Mouse (Mus musculus) spleen, postnatal 4 days (tissue): ENCODE results near the gene Sspn.

Source experiments
- DNase-seq, 2 experiments: peaks; one replicate each; pipeline ENCODE4 v3.0.0; 2022; ENCODE audit warnings: low spot score in 2 of 2

The Sspn gene

GRCm38 (mm10) chr6:145931341-145931740 is at the start of gene Sspn:
Sspn (plus strand) TSS chr6:145931641.
- DNase-seq: no peak

- no peak for DNase-seq
These were observed 48.4 kb upstream of the Sspn start for GRCm38 (mm10) chr6:145883010-145883409.

- DNase-seq: peak in 1 of 2 experiments; percentile 32
These were observed 47.8 kb upstream of the Sspn start for GRCm38 (mm10) chr6:145883668-145884067.

GRCm38 (mm10) chr6:145885069-145885468 is 46.4 kb upstream of the Sspn start:
- DNase-seq: no peak

GRCm38 (mm10) chr6:145886277-145886676 is 45.2 kb upstream of the Sspn start:
- DNase-seq: no peak

DNA sequence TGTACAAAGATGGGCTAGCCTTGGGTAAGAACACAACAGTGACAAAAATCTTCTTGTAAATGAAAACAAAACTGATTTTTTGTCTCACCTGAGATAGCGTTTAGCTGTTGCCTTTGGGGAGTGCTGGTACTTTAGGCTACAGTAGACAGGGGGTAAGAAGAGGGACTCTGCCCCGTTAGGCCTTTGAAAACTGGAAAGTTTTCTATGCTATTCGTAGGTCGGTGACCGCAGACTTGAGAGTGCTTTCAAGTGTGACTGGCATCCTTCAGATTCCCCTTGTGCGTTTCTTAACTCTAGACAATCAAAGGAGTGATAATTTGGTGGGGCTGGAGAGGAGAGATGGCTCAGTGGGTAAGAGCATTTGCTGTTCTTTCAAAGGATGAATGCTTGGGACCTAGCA is 43.7 kb upstream of the Sspn start:
- DNase-seq: no peak

GRCm38 (mm10) chr6:145891951-145892350 is 39.5 kb upstream of the Sspn start:
- DNase-seq: no peak

DNA sequence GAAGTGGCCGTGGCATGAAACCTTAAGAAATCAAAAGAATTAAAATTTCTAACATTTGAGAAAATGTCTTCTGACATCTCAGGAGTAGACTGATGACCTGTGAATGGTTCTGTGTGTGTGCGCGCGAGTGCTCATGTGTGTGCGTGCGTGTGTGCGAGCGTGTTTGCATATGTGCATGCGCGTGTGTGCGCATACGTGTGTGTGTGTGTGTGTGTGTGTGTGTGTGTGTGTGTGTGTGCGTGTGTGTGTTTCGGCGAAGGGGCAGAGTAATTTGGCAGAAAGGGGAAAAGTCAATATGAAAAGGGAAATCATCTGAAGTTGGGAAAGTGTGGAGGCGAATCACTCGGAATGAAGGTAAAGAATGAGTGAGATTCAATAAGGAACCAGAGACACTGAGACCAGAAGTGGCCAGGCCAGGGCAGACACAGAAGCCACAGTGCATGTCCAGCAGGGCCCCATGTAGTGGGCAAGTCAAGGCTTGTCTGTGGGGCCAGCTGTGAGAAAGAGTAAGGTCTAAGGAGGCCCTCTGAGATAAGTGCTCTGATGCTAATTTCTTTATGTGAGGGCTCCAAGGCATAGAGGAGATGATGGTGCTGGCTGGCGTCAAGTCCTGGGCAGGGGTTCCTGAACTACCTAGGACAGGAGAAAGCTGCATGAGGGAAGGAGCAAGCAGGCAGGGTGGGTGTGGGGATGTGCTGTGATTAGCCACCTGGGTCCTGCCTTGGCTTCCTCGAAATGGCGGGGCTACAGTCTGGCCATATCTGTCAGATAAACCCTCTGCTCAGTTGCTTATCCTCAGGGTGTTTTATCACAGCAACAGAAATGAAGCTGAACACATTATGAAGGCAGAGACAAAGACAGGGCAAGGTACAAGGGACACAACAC is 38.8 kb upstream of the Sspn start:
- DNase-seq: no peak

DNA sequence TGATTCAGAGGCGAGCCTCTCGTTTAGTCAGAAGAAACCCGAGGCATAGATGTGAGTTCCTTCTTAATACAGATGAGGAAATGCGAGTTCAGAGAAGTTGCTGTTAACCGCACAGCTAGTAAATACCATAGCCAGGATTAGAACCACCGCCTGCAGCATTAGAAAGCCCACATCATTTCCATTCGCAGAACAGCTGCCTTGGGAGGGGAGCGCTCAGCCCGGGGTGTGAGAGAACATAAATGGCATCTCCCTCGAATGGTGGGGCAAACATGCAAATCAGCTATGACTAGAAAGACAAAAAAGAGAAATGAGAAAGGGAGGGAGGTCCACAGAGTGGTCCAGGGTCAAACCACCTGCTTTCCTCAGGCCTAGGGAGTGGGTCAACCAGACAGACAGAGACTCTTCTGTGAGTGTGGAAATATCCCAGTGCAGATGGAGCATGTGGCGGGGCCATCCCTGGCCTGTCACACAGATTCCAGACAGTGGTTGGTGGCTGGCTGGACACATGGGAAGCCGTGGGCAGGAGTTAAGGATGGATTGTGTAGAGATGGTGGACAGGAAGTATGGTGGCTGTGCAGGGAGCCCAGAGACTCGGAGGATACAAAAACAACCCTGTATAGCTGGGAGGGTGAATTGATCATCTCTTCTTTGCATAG is 37.9 kb upstream of the Sspn start:
- peak; percentile 58 to 74 for DNase-seq

GRCm38 (mm10) chr6:145894669-145895342 is 36.6 kb upstream of the Sspn start:
- DNase-seq: no peak

DNA sequence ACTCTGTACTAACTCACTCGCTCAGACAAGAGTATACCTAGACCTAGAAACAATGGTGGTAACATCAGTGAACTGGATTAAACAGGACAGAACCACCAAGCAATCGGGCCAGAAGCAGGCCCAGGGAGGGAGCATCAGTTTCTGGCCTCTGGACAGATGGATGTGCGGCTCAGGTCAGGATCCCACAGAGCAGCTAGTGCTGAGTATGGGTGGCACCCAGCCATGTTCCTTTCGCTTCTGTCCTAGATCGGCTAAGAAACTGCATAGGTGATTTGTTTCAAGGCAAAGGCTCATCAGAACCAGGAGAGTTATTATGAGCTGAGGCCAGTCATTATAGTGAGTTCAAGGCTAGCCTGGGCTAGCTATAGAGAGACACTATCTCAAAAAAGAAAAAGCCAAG is 27.3 kb upstream of the Sspn start:
- no peak for DNase-seq

DNA sequence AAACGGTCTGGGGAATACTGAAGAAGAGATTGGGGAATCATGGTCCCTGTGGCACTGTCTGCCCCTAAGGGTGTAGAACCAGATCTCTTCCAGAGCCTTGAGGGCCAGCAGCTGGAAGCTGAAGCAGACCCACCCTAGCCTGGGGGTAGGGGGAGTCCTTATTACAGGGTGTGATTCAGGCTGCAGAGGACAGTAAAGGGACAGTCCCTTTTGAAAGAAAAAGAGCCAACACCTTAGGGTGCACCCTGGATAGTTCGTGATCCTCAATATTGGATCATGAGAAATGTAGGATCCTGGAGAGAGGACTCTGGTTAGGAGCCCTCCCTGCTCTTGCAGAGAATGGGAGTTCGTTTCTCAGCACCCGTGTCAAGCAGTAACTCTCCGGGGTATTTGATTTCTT is 26.8 kb upstream of the Sspn start:
- no peak for DNase-seq

GRCm38 (mm10) chr6:145906096-145906890 is 25.1 kb upstream of the Sspn start:
- no peak for DNase-seq

GRCm38 (mm10) chr6:145909943-145910342 is 21.5 kb upstream of the Sspn start:
- no peak for DNase-seq

GRCm38 (mm10) chr6:145910469-145911426 is 20.7 kb upstream of the Sspn start:
- no peak for DNase-seq

DNA sequence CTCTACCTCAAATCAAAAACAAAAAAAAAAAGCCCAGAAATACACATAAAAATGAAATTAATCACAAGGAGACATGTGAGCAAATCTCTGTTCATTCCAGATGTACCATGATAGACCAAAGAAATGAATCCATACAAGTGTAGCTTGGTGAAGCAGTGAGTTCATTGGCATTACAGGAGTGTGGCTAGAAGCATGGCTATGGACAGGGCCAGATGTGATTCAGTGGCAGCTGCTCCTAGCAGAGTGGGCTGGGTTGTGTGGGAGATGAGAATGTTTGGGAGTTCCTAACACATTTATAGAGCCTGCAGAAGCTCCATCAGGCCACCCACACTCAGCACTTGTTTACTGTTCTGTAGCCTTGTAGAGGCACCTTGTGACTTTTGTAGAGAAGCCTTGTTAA is 19.2 kb upstream of the Sspn start:
- DNase-seq: no peak

- DNase-seq: no peak
These were observed 16.0 kb upstream of the Sspn start for GRCm38 (mm10) chr6:145915435-145915834.

DNA sequence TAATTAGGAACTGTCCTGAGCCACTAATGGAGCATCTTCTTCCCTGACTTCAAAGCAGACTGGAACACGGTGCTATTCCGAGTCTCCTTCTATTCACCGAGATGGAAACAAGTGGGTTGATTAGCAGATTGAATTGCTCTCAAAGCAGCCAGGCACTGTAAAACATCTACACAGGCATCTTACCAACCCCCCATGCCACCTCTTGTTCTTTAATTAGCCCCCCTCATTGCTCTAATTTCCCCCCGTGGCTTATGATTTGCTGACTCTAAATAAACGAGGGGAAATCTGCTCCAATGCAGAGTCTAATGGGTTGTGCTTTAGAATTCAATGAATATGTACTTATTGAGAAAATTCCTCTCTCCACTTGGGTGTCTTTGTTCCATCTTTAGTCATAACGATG is 15.0 kb upstream of the Sspn start:
- DNase-seq: no peak

- DNase-seq: no peak
These were observed 13.2 kb upstream of the Sspn start for GRCm38 (mm10) chr6:145918236-145918635.

DNA sequence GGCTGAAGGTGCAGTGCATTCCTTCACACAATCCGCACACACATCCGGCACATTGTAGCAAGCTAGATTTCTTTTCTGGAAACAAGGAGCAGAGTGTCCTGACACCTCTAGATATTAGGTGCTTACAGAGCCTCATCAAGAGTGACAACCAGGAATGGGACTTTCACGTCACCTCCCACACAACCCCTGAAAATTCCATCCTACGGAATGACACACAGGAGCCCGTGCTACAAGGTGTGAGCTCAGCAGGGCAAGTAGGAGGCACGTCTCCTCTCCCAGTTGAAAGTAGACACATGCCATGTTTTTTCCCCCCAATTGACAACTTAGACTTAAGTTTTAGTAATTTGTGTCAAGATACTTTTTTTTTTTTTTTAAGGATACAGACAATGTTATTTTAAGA is 7.8 kb upstream of the Sspn start:
- DNase-seq: no peak
